Mouse (Mus musculus) left cerebral cortex, adult 8-10 months (tissue): ENCODE data around the gene Madd. TPM values are rescaled to one million over a fixed set of nuclear protein-coding genes. Genes with fewer than 3 reads are reported as not detected.

Experiments used
- DNase-seq, 2 experiments: peaks; one replicate each; pipeline ENCODE4 v3.0.0; 2022; ENCODE audit warnings: low spot score in 2 of 2
- total RNA-seq, 4 experiments: library from RNA; stranded (reverse); gene quantifications; 2 replicates each; pipeline ENCODE4 v1.2.4; 2022

Madd gene
- total RNA-seq: 100 to 1,000 TPM; 200 to 219 (median 206) TPM

DNA sequence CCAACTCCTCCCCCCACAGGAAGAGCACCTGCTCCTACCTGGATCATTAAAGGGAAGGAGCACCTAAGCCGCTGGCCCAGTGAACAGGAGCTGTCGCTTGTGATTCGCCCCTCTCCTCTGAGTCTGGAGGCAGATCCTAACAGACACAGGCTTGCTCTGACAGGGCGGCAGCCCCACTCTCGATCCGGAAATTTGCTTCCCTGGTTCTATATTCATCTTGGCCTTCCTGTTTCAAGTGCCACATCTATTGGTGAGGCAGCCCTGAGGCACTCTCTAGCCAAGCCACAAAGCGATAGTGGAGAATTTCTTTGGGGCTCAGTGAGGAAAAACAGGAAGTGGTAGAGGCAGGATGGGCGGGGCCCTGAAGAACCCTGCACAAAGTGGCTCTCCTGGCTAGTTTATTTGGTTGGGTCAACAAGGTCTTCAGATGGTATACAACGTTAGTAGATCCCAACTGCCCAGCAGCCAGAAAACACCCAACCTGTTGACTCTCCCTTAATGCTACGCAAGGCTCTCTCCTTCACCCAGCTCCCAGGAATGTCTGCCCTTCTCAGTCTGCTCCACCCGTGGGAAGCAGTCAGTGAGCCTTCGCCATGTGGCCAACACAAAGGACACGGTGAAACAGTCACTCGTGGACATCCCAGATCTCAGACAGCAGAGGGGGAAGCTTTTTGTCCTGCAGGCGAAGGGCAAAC is at the start of gene Madd:
TSS of gene Madd (minus strand) at position 127 of the 695 bp plus-strand sequence.
- no peak for DNase-seq

DNA sequence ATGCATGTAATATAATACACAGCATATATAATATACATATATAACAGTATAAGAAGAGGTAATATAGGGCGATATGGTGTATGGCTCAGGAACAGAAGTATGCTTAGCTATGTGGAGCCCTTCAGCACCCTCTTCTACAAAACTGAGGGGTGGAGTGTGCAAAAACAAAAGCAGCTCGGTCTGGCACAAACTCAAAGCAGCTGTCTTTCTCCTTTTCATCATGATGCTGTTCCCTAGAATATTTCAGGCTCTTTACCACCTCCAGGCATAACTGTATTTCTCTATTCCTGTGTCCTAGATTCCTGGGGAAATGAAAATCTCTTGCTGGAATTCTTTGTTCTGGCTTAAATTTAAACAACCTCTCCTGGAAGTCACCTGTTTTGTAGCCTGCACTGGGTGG is 46.1 kb upstream of the Madd start:
- DNase-seq: peak in 1 of 2 experiments; percentile 31

DNA sequence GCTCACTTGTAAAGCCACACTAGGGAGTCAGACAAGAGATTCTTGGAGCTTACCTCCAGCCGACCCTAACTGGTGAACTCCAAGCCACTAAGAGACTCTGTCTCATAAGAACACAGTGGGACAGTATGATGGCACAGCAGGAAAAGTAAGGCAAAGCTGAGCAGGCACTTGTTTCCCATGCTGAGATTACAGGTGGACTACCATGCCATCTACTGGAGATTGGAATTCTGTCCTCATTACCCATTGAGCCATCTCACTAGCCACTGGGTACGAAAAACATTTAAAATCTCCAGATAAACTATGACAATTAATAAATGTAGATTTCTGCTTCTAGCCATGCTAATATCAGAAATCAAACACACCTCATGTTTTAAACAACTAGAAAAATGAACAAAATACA is 40.0 kb upstream of the Madd start:
- DNase-seq: no peak

DNA sequence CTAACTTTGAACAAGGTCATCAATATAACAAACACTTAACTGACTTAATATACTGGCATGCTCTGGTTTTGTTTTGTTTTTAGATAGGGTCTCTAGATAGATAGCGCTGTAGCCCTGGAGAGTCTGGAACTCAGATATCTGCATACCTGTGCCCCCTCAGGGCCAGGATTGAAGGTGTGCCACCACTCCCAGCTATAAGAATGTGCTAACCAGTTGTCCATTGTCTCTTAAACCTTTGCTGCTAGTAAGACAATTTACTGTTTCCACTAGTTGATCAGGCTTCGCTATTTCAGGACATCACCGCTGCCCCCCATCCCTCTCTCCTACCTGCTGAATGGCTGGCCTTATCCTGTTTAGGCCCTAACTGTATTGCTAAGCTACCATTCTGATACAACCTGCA is 36.9 kb upstream of the Madd start:
- DNase-seq: no peak

DNA sequence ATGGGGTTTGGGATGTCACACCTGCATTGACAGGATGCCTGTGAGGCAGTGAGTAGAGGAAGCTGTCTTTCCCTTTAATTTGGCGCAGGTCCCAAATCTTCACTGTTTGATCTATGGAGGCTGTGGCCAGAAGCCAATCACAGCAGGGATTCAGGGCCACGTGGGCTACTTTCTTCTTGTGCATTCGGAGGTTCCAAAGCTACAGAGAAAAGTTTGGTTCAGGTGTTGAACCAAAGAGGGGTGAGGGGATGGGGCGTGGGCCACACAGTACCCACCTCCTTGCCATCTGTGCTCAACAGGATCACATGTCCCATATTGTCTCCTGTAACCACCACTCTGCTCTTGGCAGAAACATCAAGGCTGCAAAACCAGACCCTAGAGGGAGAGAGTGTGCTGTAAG is 33.4 kb upstream of the Madd start:
- no peak for DNase-seq

DNA sequence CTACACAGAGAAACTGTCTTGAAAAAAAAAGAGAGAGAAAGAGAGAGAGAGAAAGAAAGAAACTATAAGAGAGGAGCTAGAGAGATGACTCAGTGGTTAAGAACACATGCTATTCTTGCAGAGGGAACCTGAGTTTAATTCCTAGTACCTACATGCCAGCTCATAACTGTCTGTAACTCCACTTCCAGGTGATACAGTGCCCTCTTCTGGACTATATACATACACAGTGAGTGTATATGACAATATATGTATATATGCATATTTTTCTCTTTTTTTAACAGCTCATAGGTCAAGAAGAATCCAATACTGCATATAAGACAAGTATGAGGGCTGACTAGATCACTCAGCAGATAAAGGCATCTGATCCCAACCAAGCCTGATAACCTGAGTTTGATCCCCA is 29.7 kb upstream of the Madd start:
- DNase-seq: no peak

DNA sequence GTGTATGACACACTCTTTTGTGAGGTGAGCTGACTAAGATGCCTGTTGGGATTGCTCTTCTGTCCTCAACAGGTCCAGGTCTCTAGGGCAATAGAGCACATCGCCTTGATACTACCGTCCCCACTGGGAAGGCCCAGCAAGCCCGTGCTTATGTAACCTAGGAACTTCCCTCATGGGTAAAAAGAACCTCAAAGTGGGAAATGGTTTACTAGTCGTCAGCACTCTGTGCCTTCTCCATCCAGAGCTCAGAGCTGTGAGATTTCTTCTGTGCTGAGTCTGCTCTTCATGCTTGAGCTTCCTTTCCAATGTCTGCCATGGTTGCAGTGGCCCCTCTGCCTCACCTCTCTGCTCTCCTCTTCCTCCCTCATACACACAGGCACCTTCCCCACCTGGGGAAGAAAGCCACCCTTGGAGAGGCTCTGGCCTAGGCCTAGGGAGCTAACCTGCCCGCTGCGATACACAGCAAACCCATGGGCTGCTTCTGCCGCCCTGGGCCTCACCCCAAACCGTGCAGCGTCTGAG is 22.7 kb upstream of the Madd start:
- DNase-seq: no peak

DNA sequence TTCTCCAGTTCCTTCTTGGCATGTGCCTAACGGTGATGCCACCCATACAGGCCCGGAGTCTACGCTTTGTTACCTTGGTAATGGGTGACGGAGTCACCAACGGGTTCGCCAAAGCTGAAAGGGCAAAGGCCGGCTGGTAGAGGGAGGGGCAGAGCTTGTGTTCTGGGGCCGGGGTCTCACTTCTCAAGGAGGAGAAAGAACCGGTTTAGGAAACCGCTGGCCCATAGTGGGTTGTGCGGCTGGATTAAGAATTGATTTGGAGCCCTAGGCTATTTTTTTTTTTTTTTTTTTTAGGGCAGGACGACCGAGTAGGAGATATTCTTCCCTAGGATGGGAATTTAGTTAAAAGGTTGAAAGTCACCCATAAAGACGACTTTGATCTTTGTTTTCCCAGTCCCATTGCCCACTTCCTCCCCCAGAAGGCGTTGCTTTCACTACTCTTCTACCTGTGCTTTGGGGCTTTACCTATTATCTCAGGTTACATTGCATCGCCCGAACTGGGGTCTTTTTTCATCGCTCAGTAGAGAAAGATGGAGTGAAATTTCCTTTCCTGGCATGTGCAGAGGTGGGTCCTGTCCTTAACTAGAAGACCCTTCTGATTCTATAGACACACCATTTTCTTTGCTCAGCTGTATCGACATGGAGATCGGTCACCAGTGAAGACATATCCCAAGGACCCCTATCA is 19.5 kb upstream of the Madd start:
- DNase-seq: no peak

DNA sequence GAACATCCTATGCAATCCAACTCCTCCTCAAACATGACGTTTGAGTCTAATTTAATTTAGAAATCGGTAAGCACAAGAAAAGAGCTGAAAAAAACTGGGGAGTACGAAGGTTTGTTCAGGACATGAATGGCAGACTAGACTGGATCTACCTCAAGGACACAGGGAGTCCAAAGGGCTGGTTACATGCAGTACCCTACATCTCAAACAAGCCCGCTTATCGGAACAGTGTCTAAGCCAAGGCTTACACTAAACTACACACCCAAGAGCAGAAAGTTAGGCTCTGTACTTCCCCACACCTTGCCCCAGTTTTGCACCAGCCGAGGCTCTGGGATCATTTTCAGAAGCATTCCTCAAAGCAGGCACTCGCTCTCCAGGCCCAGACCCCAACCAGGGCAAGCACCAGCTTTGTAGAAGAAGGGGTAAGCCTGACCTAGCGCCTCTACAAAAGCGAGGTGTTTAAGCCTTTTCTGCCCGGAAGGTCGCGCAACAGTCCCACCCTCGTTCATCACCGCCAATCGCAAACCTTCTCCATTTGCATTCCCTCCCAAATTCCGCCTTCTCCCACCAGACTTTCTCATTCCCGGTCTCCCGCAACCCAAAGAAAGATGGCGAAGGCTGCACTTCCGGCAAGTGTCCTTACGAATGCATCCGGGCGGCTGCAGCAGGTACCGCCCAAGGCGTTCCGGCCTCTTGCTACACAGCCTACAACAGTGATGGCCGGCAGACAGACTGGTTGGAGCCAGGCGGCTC is 18.8 kb upstream of the Madd start, which contains the start of the genes Nr1h3 and Acp2:
TSS of gene Nr1h3 (minus strand) at position 613 of the 750 bp plus-strand sequence.
TSS of gene Acp2 (plus strand) at position 664 of the 750 bp plus-strand sequence.
- peak; percentile 90 to 96 for DNase-seq

DNA sequence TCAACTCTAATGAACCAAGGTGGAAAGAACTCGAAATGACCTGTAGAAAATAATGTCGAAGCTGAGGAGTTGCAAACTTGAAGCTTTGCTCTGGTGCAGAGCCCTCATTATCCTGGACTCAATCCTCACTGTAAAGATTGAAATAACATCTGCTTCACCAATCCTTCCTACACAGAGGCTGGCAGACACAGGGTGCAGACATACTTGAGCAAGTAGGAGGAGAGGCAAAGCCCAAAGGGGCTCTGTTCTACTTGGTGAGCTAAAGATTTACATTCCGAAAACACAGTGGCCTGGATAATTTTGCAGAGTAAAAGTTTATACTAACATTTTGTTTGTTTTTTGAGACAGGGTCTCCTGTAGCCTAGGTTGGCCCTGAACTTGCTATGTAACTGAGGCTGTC is 15.3 kb upstream of the Madd start:
- DNase-seq: no peak

DNA sequence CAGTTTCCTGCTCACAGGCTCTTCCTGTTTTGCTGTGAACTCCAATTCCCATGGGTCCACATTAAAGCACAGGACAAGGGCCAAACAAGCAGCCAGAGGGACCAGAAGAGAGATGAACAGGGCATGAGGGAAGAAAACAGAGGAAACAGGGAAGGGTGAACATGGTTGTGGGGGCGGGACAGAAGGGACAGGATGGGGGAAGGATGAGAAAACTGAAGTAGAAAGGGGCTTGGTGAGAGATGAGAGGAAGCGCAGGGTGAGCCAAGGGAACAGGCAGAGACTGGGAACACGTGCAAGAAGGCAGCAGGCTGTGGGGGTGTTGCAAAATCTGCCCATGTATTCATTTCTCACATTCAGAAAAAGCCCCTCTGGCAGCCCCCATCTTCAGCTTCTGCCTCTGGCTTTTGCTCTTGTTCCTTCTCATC is 13.0 kb upstream of the Madd start:
- peak in 1 of 2 experiments; percentile 58 for DNase-seq

DNA sequence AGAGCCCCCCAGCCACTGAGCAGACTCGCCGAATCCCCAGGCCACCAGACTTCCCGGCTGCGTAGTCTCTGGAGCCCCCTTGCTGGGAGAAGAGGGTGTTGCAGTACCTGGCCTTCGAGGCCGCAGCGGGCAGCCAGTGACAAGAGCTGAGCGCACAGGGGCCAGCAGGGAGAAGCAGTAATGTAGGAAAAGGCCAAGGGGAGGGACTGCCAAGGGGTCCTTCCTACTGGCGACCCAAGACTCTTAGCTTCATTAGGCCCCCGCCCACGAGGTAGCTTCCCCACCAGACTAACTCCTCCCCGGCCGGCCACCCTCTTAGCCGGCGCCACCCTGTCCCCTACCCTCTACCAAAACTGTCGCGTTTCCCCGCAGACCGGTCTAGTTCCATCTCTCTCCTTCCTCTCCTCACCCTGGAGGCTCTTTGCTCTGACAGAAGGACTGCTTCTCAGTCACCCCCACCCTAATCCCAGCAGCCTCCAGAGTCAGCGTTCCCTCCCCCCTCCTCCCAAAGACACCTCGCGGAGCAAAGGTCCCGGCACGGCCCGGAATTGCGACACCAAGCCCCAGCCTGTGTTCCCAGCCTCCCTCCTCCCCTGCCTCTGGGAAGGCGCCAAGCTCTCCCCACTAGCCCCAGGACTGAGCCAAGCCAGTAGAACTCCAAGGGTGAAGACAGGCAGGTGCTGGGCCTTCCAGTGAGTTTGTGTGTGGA is 11.1 kb upstream of the Madd start:
- DNase-seq: no peak

DNA sequence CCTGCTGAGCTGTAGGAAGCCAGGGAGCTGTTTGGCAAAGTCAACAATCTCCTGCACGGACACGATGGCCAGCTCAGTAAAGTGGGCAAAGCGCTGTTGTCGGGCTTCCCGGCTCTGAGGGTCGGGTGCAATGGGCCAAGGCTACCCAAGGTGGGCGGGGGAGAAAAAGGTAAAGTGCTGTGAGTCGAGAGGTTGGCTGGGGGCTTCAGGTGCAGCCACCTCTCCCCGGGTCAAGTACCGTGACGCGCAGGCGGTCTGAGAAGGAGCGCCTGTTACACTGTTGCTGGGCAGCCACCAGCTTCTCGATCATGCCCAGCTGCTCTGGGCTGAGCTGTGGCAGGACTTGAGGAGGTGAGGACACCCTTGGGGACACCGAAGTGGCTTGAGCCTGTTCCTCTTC is 6.9 kb upstream of the Madd start:
- no peak for DNase-seq

DNA sequence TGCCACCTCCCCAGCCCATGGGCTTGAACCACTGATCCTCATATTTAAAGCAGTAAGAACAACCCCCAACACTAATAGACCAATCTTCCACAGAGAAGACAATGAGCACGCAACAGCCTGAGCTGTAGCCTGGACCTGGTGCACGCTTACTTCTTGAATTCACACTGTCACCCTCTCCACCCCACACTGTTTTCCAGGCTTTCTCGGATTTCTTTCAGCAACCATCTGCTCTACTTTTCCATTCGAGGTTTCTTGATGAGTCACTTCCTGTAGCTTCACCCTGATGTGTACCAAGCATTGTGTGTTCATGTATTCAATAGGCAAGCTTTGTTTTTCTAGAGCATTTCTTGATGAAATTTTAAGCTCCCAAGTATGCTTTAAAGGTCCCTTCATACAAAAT is 3.8 kb upstream of the Madd start:
- DNase-seq: peak in 1 of 2 experiments; percentile 69

DNA sequence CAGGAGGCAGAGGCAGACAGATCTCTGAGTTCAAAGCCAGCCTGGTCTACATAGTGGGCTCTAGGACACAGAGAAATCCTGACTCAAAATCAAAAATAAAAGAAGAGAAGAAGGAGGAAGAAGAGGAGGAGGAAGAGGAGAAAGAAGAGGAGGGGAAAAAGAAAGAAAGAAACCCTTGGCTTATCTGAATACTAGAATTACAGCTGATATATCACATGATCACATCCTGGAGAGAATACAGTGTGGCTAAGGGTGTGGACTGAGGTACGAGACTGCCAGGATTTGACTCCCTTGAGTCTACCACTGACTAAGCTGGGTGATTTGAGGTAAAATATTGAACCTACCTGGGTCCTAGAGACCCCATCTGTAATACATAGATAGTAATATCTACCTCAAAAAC is 2.6 kb upstream of the Madd start:
- DNase-seq: no peak

DNA sequence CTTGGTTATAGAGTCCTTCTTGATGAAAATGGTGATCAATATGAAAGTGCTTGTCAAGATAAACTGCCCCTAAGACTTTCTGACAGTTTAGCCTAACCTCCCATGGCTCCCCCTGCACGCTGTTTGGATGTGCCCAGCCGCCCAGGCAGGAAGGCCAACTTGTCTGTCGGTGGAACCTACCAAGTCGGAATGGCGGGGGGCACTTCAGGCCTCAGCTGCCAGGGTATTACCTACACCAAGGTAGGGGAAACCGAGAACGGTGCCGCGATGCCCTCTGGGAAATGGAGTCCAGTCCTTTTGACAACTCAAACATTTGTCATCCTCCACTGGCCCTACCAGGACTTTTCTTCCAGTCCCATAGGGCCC is 506 bp downstream of the Madd start:
- peak; percentile 87 to 98 for DNase-seq

DNA sequence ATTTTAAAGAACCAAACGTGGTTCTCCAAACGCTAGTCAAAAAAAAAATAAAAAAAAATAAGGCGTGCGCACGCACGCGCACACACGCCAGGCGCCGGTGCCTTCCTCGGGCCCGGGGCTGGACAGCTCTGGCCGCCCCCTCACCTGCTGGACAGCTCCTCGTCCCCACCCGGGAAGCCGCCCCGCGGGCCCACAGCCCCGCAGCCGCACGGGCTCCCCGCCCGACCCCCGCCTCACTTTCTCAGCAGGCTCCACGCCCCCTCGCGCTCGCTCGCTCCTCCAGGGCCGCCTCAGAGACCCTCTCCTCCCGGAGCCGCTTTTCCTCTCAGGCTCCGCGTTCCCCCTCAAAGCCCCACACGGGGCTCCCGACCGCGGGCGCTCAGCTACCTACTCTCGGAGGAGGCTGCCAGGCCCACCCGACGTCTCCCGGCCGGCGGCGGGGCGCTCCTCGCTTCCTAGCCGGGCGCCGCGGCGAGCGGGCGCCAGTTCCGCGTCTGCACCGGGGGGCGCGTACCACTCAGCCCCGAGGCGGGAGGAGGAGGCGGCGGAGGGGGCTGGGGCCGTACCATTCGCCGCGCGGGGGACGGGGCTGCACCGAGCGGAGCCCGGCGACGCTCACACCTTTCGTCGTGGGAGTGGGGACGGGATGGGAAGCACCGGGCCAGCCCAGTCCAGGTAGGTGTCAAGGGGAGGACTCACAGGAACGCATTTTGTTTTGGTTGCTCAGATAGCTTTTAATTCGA is 1.1 kb downstream of the Madd start:
- peak; percentile 75 to 88 for DNase-seq

DNA sequence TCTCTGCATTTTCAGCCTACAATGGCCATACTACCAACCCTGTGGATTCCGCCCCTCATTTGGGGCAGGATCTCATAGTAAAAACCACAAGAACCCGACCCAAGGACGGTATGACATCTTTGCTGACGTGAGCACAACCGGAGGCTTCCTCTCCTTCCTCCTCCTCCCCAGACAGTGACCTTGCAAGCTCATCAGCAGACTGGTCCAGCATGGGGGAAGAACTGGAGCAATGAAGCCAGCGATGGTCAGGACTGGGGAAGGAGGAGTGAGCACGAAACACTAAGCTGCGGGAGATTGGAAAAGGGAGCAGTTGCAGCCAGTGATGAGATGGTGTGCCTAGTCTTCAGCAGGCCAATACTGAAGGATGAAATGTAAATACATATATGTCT is 1.6 kb downstream of the Madd start:
- peak in 1 of 2 experiments; percentile 46 for DNase-seq

DNA sequence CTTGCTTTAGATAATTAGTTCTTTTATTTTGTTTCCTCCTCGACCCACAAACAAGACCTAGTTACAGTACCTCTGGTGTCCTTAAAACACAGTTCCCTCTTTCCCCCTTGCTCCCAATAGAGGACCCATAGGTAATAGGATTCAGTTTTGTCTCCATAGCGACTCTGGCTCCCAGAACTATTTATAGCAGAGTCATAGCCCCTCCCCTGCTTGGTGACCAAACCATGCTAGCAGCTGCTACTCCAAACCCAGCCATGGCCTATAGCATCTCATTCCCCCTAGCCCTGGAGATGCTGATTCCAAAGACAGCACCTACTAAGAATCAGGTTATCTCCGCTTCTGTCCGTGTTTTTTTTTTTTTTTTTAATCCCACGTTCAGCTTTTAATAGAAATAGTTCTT is 2.9 kb downstream of the Madd start:
- no peak for DNase-seq

DNA sequence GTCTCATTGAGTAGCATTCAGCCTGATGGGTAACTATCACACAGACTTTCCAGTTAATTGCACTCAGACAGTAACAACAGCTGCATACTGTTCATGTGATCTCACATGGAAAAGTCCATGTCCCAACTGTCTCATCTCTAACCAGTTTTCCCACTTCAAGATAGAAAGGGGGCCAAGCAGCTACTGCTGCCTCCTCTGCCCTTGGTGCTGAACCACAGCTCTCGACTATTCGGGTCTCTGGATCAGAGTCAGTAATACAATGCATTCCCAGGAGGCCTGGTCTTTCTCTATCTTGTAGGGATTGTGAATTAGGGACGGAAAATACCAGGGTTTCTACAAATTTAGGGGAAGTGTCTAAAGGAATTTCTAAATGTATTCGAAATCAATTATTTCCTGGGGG is 3.8 kb downstream of the Madd start:
- DNase-seq: no peak

DNA sequence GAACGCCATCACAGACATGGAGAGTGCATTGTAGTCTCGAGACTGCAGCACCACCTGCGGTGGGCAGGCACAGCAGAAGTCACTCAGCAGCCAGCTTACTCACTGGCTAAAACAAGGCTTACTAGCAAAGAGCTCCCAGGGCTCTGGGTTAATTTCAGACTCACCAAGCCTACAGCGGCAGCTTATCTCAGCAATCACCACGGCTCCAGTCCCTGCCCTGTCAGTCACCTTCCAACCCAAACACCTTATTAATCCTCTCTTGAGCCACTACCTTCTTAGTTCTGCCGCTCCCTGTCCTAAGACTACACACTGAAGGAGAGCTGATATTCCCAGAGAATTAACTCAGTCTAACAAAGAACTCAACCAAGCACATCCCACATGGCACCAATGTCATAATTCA is 7.4 kb downstream of the Madd start:
- DNase-seq: no peak
